Mouse (Mus musculus): ENCODE measurements around the gene Atp6v0b.

The Atp6v0b gene

GRCm38 (mm10) chr4:117878301-117878700 is 8.8 kb downstream of the Atp6v0b start:
- in situ Hi-C loops (cut with MboI, MseI), result no loop called here

GRCm38 (mm10) chr4:117873615-117874014 is 13.5 kb downstream of the Atp6v0b start:
- in situ Hi-C loops (cut with MboI, MseI), result no loop called here

DNA sequence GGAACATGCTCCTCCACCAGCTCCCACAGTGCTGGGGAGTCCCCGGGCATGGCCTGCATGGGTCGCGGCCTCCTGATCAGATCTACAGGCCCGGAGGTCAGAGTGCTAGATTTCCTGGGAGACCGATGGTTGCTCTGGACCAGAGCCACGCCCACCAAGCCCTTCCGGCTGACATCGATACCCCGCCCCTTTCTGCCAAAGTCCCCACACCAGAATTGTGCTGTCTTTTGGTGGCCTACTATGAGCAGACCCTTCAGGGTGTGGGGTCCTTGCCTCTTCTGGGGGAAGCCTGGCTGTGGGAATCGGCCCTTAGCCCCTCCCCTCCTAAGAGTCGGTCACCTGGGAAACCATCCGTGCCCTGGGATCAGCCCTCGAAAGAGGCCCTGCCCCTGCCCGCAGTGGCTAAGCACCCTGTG is 14.7 kb downstream of the Atp6v0b start, which contains the start of gene Ccdc24:
Gene Ccdc24 (minus strand): TSS at position 87 of the 416 bp plus-strand sequence.
- in situ Hi-C loops (cut with MboI, MseI), result no loop called here

- in situ Hi-C loops (cut with MboI, MseI), result no loop called here
Measured at GRCm38 (mm10) chr4:117871787-117872186, 15.3 kb downstream of the Atp6v0b start.

DNA sequence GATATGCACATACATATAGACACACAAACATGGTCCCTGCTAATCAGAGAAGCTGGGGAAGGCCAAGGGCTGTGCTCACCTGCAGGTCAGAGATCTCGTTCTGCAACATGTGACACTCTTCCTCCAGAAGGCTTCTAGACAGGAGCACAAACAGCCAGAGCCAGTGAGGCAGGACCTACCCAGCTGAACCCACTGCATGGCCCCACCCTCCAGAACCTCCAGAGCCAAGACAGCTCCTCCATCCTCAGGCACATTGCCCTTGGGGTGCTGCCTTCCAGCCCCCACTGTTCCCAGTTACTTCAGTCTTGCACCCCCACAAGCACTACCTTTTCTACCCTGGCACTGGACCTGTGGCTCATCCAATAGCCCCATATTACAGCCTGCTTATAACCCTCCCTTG is 16.7 kb downstream of the Atp6v0b start:
- in situ Hi-C loops (cut with MboI, MseI), result no loop called here

GRCm38 (mm10) chr4:117869317-117869716 is 17.8 kb downstream of the Atp6v0b start:
- in situ Hi-C loops (cut with MboI, MseI), result no loop called here

DNA sequence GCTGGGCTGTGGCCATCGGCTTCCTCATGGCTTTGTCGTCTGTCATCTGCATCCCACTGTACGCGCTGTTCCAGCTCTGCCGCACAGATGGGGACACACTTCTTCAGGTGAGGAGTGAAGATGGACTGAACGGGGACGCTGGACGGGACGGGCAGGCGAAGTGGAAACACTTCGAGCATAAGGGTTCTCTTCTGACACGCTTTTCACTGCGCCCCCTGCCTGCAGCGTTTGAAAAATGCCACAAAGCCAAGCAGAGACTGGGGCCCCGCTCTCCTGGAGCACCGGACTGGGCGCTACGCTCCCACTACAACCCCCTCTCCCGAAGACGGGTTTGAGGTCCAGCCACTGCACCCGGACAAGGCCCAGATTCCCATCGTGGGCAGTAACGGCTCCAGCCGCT is 19.3 kb downstream of the Atp6v0b start:
- in situ Hi-C loops (cut with MboI, MseI), result no loop called here

- in situ Hi-C loops (cut with MboI, MseI), result no loop called here
Measured at GRCm38 (mm10) chr4:117867000-117867399, 20.1 kb downstream of the Atp6v0b start.

DNA sequence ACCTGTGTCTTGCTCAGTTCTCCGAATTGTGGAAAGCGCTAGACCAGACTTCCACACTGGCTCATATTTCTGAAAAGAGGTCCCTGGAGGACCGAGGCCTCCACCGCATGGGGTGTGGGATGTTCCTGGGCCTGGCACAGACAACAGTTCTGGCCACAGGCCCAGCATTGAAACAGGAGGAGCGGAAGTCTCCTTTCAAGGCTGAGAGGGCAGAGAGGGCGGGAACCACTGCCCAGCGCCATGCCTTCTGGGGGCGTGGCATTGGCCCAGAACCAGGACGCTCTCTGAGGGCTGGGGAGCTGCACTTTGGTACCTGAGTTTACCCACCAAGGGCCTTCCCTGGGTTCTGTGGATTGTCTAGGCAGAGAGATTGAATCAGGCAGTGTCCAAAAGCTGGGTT is 21.1 kb downstream of the Atp6v0b start:
- in situ Hi-C loops (cut with MboI, MseI), result no loop called here

GRCm38 (mm10) chr4:117862823-117863222 is 24.3 kb downstream of the Atp6v0b start:
- in situ Hi-C loops (cut with MboI, MseI), result loop anchor here in 1 of 2 experiments (5.0 kb wide), 1 partner anchor 156 kb away; no protein-coding TSS in a partner anchor

DNA sequence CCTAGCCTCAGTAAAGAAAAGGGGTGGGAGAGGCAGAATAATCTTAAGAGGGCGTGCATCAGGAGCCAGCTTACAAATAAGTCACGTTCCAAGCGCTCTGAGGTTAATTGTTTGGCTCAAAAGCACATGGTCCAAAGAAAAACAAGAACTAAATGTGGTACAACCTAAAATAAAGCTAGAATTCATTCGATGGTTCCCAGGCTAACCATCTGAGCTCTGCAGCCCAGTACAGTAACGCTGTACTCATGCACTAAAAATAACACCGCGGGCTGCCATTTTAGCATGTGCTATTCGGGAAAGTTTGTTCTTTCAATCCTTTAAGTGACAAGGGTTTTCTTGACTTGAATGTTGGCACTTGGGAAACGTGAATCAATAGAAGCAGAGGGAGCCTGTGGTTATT is 26.6 kb downstream of the Atp6v0b start:
- in situ Hi-C loops (cut with MboI, MseI), result loop anchor here in 1 of 2 experiments (5.0 kb wide), 1 partner anchor 153 kb away; no protein-coding TSS in a partner anchor

DNA sequence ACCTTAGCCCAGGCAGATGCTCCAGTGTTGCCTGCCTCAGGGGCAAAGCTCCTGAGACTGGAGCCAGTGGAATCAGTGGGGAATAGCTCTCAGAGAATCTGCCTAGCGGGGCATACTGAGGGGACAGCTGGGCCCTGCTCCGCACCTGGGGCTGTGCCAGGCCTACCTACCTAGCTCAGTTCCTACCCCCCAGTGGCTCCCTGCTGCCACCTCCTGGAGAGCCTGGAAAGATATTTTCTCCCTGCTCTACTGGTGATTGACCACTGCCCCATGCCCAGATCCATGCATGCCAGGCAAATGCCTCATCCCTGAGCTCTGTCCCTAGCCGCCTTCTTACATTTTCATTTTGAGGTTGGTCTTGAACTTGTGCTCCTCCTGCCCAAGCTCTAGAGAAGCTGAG is 28.3 kb downstream of the Atp6v0b start:
- in situ Hi-C loops (cut with MboI, MseI), result no loop called here

GRCm38 (mm10) chr4:117855146-117855545 is 32.0 kb downstream of the Atp6v0b start:
- in situ Hi-C loops (cut with MboI, MseI), result no loop called here

DNA sequence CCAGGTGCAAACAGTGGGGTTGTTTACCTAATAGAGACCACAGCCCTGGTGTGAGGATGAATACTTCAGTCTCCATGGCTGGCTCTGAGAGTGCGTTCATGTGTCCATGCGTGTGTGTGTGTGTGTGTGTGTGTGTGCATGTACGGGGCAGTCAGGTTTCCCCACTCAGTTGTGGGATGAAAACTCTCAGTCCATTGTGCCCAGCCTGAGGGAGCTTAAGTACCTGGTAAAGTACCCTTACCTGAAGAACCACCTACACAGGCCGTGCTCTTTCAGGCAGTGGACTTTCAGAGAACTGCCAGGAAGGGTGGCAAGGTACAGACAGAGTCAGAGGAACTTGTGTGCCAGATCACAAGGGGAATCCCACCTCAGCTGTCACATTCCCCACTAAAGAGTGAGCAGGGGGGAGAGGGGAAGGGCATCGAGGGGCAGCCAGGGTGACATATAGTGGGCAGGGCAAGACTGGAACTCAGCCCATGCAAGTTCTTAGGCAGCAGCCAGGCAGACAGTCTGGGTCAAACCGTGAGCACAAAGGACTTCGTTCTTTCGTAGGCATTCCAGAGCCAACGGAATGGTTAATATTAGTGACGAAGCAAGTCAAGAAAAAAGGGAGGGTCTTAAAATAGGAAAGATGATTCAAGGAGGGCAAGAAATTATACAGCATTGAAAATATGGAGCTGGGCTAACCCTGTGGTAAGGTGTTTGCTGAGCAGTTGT is 34.8 kb downstream of the Atp6v0b start:
- in situ Hi-C loops (cut with MboI, MseI), result no loop called here

GRCm38 (mm10) chr4:117850871-117851270 is 36.3 kb downstream of the Atp6v0b start:
- in situ Hi-C loops (cut with MboI, MseI), result no loop called here

GRCm38 (mm10) chr4:117850176-117850575 is 37.0 kb downstream of the Atp6v0b start:
- in situ Hi-C loops (cut with MboI, MseI), result no loop called here

DNA sequence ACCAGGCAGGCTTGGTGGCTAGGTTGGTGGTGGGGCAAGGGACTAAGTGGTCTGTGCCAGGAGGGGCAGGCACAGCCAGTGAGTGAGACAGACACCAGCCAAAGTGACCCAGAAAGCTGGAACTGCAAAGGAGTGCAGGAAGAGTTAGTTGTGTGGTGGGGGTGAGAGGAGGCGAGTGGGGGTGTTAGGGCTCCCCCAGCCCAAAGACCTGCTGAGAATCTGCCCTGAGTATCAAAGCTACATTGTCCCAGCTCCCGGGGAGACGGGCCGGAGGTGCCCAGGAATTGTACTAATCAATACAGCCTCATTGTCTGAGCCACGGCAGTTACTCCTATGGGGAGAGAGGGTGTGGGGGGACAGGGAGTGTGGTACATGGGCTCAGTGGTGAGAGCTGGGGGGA is 37.6 kb downstream of the Atp6v0b start:
- in situ Hi-C loops (cut with MboI, MseI), result no loop called here

DNA sequence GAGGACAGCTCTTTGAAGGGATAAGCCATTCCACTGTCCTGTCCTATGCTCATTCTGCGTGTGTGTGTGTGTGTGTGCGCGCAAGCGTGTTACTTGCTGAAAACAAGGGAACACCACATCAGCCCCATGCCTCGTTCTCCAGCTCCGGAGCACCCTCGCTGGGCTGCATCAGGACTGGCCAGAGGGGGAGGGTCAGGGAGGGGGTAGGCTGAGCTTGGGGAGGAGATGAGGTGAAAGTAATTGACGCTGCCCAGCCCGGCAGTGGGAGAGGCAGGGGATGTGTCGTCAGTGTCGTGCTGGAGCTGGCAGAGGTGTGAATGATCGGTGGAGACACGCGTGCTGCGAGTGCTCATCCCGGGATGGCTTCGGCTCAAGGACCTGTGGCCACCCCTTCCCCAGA is 38.1 kb downstream of the Atp6v0b start:
- in situ Hi-C loops (cut with MboI, MseI), result no loop called here

DNA sequence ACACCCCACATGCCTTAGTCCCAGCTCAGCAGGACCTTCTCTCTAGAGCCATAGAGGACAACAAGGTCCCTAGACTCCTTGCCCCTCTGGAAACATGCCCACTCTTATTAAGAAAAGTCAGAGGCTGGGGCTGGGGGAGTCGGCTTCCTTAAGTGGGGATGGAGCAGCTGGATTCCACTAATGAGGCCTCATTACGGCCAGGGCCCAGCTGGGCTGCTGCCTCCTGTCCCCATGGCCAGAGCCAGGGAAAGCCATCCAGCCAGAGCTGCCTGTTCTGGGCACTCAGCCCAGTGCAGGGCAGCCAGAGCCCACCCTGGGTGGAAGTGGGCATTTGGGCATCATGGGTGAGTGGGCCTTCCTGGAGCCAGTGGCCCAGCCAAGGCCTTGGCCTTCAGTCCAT is 40.1 kb downstream of the Atp6v0b start:
- in situ Hi-C loops (cut with MboI, MseI), result no loop called here

GRCm38 (mm10) chr4:117846261-117846660 is 40.9 kb downstream of the Atp6v0b start:
- in situ Hi-C loops (cut with MboI, MseI), result no loop called here

GRCm38 (mm10) chr4:117845316-117845715 is 41.8 kb downstream of the Atp6v0b start:
- in situ Hi-C loops (cut with MboI, MseI), result no loop called here

DNA sequence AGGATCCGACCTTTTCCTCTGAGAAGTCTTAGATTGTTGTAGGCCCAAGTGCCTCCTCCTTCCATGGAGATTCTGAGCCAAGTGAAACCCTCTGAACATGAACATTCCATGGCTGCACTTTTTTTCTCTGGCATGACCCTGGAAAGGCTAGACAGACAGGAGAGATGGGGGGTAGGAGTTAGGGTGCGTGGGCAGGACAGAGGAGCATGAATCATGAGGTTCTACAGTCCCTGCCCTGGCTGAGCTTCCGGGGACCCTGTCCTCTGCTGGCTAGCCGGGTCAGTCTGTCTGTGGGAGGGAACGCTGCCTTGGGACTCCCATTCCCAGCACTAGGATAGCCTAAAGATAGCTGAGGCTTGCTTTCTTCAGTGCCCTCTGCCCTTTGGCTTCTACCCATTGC is 42.7 kb downstream of the Atp6v0b start:
- in situ Hi-C loops (cut with MboI, MseI), result no loop called here

GRCm38 (mm10) chr4:117843101-117843500 is 44.0 kb downstream of the Atp6v0b start:
- in situ Hi-C loops (cut with MboI, MseI), result no loop called here

GRCm38 (mm10) chr4:117841566-117841965 is 45.6 kb downstream of the Atp6v0b start:
- in situ Hi-C loops (cut with MboI, MseI), result no loop called here

All from T-helper 17 cell (primary cell).